Mouse (Mus musculus) T-helper 2 cell (primary cell): ENCODE results near the gene Tm4sf20.

Experiments used
- in situ Hi-C: fragments of 300-600 bp; cut with MboI, MseI; formaldehyde crosslinking; loops from one replicate; pipeline ENCODE4 v1.15.1; 2025; ENCODE audit warnings: high pct_unique_total_duplicates

Gene Tm4sf20

DNA sequence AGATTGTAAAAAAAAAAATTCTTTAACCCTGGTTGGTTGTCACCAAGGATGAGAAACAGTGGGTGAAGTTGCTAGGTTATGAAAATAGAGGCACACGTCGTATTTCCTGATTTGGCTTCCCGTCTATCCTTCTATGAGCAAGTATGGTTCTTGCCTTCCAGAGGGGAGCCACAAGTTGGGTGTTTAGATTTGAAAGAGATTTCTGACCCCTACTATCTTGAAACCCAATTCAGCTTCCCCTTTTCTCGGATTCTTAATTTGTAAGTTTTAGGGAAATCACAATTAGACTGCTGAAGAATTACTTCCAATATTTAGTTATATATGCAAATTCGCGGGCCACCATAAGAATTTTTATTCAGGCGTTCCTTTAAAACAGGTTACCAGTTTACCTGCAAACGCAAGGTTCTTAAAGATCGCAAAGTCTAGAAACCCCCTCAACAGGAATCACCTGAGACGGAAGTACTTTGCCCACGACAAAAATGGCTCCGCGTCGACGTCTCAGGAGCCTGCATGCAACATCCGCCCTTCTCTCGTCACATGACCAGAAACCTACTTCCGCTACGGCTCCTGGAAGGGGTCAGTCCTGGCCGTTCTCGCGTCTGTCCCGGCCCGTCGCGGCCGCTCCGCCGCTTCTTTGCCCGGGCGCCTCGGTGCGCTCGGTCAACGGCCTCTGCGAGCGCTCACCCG lies 43.8 kb downstream of the Tm4sf20 start, which contains the start of gene Mff:
Mff (plus strand) TSS at position 552 of the 687 bp plus-strand sequence.
- in situ Hi-C loops, result loop anchor here (5.0 kb wide), 1 partner anchor 407 kb away; the partner anchor contains the start of gene Rhbdd1

- in situ Hi-C loops, result no loop called here
Observed at GRCm38 (mm10) chr1:82717816-82718512, 50.3 kb downstream of the Tm4sf20 start.
